Mouse (Mus musculus) spleen, embryonic (tissue): ENCODE data around the gene Ccdc146.

ENCODE experiments used
- CTCF ChIA-PET: fragments of 350-600 bp; sonication (Branson Sonifier 250); formaldehyde crosslinking; loops from one replicate; lab custom pipeline; 2022; lab: Charles Lee

The Ccdc146 gene

DNA sequence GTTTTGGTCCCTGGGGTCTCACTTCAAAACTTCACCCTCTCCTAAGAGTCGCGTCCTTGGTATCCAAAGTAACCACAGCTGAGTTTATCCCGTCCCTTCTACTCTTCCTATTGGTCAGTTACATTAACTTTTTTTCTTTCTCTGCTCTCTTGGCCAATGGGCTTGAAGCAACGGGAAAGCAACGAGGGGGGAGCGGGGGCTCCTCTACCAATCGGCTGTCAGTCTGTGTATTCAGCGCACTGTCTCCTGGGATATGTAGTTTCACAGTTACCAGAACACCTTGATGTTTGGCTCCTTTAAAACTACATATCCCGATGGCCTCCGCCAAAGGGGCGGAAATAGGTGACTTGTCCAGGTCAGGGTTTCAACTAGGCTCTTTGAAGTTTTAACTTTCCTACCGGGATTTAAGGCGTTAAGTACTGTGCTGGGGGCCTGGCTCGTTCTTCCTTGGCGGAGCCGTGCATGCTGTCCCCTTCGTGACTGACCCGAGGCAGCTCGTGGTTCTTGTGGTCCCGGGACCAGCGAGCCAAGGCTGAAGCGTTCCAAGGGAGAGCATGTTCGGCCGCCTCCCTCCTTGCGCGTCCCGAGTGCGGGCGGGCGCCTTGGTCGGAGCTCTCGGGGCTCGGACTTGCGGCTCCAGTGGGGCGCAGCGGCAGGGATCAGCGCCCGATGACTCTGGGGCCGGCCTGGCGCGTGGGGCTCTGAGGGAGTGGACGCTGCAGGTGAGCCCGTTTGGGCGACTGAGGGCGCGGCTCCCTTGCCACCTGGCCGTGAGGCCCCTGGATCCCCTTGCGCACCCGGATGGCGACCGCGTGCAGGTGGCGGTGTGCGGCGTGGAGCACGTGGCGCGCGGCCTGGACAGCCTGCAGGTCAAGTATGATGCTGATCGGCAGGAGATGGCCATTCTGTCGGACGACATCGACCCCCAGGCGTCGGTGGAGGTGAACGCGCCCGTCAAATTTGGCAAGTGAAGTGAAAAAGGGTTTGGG lies at the start of gene Ccdc146, which contains the start of gene Fam185a:
Gene Ccdc146 (minus strand): TSS at position 64 of the 989 bp plus-strand sequence.
Gene Fam185a (plus strand): TSS at position 345 of the 989 bp plus-strand sequence.
- CTCF ChIA-PET = no interaction called here

GRCm38 (mm10) chr5:21468100-21468499 lies 43.6 kb upstream of the Ccdc146 start:
- CTCF ChIA-PET = no interaction called here

DNA sequence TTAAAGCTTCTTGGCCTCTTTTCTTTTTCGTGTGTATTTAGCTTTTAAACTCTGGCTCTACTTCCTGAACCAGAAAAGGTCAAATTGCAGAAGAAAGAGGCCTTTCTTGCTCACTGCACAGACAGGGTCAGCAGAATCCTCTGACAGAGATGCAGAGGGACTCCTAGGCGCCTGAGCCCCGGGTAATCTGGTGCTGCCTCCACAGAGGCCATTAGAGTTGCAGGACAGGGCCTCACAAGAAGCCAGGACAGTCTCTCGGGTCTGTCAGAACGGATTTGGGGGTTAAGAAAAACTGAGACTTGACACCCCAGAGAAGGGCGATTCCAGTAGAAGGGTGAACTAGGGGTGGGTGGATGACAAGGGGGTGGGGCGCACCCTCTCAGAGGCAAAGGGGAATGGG lies 42.9 kb upstream of the Ccdc146 start:
- CTCF ChIA-PET = no interaction called here

DNA sequence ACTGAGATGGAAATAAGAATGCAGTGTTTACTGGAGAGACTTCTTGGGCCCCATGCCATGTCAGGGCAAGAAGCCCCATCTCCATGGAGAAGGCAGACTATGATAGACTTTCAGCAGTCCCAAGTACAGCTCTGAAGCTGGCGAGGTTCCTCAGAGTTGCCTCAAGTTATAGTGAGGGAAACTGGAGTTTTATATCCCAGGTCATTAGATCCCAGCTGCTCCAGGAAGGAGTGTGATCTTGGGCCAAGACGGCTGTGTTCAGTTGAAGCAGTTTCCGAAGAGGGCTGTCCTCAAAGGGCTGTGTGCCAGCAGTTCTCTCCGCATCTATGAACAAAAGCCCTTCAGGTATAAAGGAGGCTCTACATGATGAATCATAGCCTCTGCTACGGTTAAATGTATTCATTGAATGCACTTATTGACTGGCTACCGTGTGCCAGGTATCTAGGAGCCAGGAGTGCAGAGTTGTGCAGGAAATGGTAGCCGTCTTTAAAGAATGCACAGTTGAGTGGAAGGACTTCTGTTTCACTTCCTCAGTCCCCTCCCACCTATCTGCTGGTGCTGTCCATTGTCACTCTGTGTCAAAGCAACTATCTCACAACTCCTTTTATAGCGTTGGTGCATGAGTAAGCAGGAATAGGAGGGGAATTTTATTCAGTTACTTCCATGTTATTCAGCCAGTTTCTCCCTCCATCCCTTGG lies 16.5 kb upstream of the Ccdc146 start:
- CTCF ChIA-PET = no interaction called here

DNA sequence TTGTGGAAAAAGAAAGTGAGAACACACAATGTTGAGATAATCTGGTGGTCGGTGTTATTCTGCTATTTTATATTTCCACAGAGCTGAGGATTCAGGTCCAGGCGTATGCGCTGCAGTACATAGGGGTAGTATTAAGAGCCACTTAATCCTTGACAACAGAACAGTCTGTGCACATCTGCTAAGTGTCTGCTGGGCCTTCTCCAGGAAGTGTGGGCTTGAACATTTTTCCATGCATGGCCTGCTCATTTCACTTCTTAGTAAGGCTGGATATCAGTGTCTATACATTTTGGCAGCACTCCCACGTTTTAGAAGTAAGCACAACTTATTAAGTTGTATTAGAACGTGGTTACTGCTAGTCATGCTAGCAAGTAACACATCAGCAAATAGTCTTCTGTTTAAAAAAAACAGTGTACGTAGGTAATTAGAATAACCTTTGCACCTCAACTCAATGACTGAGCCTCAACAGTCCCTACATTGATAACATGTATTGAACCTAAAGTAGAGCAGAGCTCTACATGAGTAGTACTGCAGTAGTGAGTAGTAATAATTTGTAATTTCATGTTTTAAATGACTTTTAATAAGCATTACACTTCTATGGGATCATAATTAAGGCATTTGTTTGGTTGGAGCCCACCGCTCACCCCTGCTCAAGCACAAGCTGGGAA lies 15.1 kb upstream of the Ccdc146 start:
- CTCF ChIA-PET = no interaction called here

DNA sequence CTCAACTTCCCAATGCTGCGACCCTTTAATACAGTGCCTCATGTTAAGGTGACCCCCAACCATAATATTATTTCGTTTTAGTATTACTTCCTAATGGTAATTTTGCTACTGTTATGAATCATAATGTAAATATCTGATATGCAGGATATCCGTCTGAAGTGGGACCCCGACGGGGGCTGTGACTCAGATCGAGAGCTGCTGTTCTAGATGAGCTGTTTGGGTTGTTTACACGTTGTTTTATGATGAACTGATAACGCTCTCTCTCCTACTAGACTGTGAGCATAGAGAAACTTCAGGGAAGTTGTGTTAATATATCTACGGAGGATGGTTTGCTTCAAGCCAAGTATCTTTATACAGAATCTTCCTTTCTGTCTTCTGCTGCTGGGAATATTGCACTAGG lies 14.0 kb upstream of the Ccdc146 start:
- CTCF ChIA-PET = no interaction called here

DNA sequence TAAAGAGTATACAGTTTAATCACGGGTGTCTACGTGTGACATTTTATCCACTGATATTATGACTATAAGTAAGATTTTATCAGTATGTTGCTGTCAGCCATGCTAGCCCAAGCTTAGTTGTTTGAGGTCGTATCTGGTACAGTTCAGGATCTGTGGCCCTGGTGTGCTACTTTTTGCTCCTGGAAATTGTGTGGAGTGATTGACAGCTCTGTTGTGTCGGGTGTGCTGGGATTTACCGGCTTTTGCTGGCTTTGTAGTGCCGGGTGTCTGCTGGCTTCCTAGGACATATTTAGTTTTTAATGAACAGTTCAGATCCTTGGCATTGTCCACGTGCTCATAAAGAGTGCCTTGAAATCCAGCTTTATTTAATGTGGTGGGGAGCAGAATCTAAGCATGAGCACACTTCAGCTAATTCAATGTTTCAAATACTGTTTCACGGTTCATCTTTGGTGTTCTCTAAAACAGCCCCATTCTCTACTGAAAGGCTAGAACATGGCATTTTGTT lies 12.0 kb upstream of the Ccdc146 start:
- CTCF ChIA-PET = interaction anchor here (0.6 kb wide), 1 partner anchor 80 kb away, joined by 4 read pairs; no protein-coding TSS in a partner anchor

DNA sequence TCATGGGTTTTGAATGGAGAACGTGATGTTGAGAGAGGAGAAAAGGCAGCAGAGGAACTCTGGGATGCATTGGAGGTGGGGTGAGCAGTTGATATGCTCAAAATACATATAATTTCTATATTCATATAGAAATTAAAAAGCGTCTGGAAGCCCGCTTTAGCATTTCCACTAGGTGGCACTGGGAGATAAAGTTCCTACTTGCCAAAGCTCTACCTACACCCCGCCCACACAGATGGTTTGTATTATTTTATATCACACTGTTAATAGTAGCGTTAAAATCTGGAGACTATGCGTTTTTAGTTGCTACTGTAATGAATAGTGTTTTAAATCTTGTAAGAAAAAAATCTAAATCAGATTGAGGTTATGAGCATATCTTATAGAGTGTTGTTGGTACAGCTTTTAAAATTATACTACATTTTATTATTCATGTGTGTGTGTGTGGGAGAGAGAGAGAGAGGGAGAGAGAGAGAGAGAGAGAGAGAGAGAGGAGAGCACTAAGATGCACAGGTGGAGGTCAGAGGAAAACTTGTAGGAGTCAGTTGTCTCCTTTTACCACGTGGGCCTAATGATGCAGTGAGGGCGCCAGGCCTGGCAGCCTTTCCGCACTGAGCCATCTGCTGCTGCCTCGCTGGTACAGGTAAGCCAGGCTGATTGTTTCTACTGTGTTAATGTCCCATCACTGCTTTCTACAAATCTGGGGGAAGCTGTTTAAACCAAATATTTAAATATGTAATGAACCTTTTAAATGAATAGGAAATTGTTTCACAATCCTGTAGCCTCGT lies 9.9 kb upstream of the Ccdc146 start:
- CTCF ChIA-PET = no interaction called here

DNA sequence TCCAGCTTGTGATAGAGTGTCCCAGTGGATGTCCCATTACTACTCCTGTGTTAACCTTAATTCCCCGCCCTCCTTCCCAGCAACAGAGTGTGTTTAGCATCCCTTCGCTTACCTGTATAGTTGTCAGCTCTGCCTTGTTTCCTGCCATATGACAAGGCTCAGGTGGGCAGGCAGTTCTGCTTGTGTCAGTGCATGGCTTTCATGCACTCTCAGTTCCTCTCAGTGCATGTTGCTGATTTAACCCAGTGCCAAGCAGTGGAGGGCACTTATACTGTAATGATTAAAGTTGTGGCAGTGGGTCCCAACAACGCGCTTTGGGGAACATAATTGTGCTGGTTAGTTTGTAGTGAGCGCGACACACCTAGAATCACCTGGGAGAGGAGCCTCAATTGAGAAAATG lies 2.2 kb upstream of the Ccdc146 start:
- CTCF ChIA-PET = interaction anchor here (0.6 to 0.7 kb wide), 3 partner anchors 95 to 1535 kb away, joined by 3 to 4 read pairs (median 3); no protein-coding TSS in a partner anchor

DNA sequence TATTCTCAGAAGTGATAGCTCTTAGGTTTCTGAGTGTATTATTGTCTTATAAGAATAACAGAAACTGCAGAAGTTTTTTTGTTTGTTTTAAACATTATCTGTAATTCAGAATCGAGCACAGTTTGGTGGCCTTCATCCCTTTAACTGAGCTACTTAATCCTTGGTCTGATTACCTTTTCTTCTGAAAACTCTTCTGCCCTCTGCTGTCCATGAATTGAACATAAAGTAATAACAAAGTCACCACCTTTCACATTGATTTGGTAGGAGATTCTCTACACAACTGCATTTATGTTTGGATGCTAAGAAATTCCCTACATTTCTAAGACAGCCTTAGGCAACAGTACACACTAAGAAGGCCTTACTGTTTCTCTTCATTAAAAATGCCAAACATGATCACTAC lies 3.9 kb downstream of the Ccdc146 start:
- CTCF ChIA-PET = interaction anchor here (0.7 to 1.2 kb wide), 2 partner anchors 89 to 149 kb away, joined by 3 read pairs; no protein-coding TSS in a partner anchor

DNA sequence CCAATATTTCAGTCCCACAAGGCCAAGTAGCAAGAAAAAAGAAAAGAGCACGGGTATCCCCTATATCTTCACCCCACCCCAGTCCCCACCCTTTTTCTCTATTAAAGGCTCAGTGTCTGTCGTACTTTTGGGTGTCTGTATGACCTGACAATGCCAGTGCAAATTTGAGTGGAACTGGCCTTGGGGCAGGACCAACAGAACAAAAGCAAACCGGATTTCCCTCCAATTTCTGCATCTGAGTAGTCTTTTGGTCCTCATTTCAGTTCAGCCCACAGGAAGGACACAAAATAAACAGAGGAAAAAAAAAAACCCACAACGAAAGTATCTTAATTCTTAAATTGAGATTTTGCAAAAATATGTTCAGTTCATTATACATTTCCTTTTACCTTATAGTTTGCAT lies 5.9 kb downstream of the Ccdc146 start:
- CTCF ChIA-PET = interaction anchor here (0.5 to 1.5 kb wide), 2 partner anchors 9 to 90 kb away, joined by 4 to 8 read pairs; no protein-coding TSS in a partner anchor

GRCm38 (mm10) chr5:21414116-21414820 lies 10.2 kb downstream of the Ccdc146 start:
- CTCF ChIA-PET = no interaction called here

DNA sequence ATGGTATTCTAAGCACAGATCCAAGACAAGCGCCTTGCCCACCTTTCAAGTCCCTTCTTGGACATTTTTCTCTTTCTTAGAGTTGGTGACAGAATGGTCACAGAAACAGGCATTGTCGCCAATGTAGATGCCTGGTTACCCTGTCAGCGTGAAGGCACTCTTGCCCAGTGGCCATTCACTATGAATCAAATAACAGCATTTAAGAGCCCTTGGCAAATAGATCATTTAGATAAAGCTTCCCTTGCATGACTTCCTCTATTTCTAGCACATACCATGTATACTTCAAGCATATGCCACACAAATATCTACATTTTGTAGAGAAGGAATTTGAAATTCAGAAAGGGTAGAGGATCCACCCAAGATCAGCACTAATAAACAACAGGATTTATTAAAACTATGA lies 11.2 kb downstream of the Ccdc146 start:
- CTCF ChIA-PET = no interaction called here

DNA sequence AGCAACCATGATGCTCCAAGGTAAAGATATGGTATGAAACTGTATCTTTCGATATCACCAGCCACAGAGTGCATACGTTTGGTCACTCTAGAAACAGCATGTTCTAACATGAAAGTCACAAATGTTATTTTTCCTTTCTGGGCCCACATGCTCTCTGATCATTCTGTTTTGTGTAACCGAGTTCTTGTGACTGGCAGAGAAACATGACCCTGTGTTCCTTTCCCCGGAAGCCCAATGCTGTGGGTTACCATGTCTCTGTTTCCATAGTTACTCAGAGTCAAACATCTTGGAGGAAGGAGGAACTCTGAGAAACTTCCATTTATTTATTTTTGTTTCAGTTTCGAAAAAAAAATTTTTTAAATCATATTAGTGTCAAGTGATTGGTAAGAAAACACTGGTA lies 12.4 kb downstream of the Ccdc146 start:
- CTCF ChIA-PET = no interaction called here

- CTCF ChIA-PET = interaction anchor here (0.5 to 0.8 kb wide), 2 partner anchors 17 to 83 kb away, joined by 3 to 4 read pairs; no protein-coding TSS in a partner anchor
These were observed 13.2 kb downstream of the Ccdc146 start for GRCm38 (mm10) chr5:21411261-21411666.

DNA sequence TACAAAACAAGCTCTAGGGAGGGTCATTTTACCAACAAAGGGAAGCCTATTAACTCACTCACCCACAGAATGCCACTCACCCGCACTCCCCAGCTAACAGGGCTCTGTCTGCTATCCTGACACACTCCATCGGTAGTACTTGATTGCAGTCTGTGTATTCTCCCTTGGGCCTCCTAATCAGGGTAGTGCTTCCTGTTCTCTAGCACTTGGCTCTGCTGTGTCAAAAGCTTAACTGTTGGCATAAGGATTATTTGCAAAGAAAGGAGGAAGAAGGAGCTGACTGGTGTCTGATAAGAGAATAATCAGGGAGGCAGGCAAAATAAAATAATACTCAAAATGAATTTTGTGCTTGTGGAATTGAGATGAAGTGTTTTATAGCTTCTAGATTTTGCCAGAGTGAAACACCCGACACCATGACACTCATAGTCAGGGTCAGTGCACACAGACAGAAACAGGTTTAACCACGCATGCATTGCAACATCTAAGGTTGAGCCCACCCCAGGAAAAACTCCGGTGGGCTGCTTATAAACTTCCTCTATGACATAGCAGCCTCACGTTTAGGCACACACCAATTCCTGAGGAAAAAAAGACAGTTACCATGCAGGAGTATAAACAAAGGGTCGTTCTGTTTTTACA lies 29.2 kb downstream of the Ccdc146 start:
- CTCF ChIA-PET = no interaction called here

DNA sequence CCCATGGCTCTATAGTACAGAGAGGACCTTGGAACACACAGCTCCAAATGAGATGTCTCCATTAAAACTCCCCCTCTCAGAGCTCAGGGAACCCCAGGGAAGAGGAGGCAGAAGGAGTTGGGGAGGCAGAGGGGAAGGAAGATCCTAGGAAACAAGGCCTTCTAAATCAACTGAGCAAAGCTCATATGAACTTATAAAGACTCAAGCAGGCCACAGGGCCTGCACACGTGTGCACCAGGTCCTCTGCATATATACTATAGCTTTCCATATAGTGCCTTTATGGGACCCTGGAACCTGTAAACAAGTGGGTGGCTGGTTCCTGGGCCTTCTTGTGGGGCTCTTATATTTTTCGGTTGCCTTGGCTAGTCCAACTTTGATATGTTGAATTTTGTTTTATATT lies 29.9 kb downstream of the Ccdc146 start:
- CTCF ChIA-PET = interaction anchor here (0.6 kb wide), 1 partner anchor 73 kb away, joined by 4 read pairs; no protein-coding TSS in a partner anchor

- CTCF ChIA-PET = no interaction called here
These were observed 32.7 kb downstream of the Ccdc146 start for GRCm38 (mm10) chr5:21391616-21392384.

GRCm38 (mm10) chr5:21388855-21389254 lies 35.6 kb downstream of the Ccdc146 start:
- CTCF ChIA-PET = no interaction called here
